Mouse (Mus musculus): Measurements from ENCODE around the gene Psmb10. TPM values are rescaled to one million over a fixed set of nuclear protein-coding genes. Genes with fewer than 3 reads are reported as not detected.

Gene Psmb10
- polyA plus RNA-seq, 2 experiments, result 31.8 to 38.8 TPM

DNA sequence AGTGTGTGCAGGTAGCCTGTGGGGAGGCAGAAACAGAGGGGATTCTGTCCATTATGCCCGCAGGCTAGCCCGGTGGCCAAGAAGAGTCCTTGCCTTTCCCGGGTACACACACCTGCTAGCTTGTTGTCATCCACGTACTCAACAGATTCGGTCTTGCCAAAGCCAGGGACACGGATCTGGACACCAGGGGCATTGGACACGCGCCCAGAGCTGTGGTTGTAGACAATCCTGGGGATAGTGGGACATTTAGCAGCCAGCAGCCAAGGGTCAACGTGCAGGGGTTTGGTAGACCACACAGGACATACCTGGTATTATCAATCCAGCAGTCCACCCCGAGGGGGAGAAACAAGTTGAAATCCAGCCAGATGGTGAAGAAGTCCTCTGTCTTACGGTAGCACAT, 3.8 kb upstream of the Psmb10 start:
- H3K4me2 ChIP-seq (replicated peaks; ENCODE audit: low read depth, low read length, severe bottlenecking), result no peak overlapping the region
- no peaks in the 10 kb centered on the region for H3K27me3 ChIP-seq (ENCODE audit: control insufficient read depth, insufficient read depth, low read length)
- H3K27ac ChIP-seq (replicated peaks; ENCODE audit: low read depth, low read length), result no peak overlapping the region
- peaks cover 7% of the 10 kb centered on the region for H3K4me1 ChIP-seq (ENCODE audit: control insufficient read depth, insufficient read depth, low read length)
- H3K9me3 ChIP-seq (ENCODE audit: control insufficient read depth, low read length), result no peaks in the 10 kb centered on the region
- H3K4me3 ChIP-seq (replicated peaks; ENCODE audit: low read length), result no peak overlapping the region
- DNase-seq (ENCODE audit: low spot score) (no peak), ATAC-seq (ENCODE audit: low FRiP score, low read depth) (no peak)
- no peak overlapping the region for H3K9ac ChIP-seq (ENCODE audit: low read depth, low read length, severe bottlenecking)
- peaks cover 72% of the 10 kb centered on the region for H3K36me3 ChIP-seq (ENCODE audit: control insufficient read depth, insufficient read depth, low read length)
- WGBS, result 91% methylated on average over 11 of the region's 11 CpGs
- no peak for TF ChIP-seq POLR2A (IDR thresholded peaks at IDR 0.05; ENCODE audit: borderline replicate concordance, extremely low read depth, insufficient read depth, insufficient read length)

DNA sequence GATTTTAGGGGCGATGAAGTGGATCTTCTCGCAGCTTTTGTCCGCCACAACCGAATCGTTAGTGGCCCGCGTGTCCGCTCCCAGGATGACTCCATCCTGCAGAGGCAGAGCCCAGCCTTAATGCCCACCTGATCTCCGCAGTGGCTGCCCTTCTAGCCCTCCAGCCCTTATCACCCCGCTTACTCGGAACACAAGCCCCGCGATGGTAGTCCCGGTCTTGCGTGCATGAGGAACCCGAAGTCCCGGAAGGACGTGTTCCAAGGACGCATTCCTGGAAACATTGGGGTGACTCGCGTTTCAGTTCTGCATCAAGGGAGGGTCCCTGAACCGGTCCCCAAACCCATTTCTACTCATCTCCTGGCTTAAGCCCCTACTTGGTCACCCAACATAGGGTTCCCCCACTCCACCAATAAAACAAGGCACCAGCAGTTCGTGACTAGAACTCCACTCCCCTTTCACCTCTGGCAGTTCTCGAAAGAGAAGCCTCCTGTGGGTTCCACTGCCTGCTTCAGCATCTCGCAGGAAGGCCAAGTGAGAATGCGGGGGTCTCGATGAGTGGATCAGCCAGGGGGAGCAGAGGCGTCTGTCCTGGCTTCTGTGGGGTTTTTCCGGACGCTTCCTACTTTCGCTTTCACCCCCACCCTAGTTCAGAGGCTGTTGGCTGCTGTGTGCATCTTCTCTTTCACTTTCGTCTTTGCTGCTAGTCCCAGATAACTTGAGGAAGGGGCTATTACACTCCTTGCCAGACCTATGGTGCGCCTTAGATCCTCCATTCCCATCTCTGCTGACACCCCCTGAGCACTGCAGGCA, 543 bp downstream of the Psmb10 start:
- Histone ChIP-seq H3K36me3 (ENCODE audit: control insufficient read depth, insufficient read depth, low read length) (peaks cover 40% of the 10 kb centered on the region), H3K9ac (ENCODE audit: low read depth, low read length, severe bottlenecking) (peak overlapping the region; percentile 72), H3K27ac (replicated peaks; ENCODE audit: low read depth, low read length) (peak overlapping the region; percentile 70), H3K27me3 (ENCODE audit: control insufficient read depth, insufficient read depth, low read length) (no peaks in the 10 kb centered on the region), H3K4me3 (replicated peaks; ENCODE audit: low read length) (peak overlapping the region; percentile 76), H3K4me2 (replicated peaks; ENCODE audit: low read depth, low read length, severe bottlenecking) (peak overlapping the region; percentile 86), H3K9me3 (ENCODE audit: control insufficient read depth, low read length) (no peaks in the 10 kb centered on the region), H3K4me1 (ENCODE audit: control insufficient read depth, insufficient read depth, low read length) (peaks cover 16% of the 10 kb centered on the region)
- DNase-seq (ENCODE audit: low spot score), result no peak
- TF ChIP-seq POLR2A (IDR thresholded peaks at IDR 0.05; ENCODE audit: borderline replicate concordance, extremely low read depth, insufficient read depth, insufficient read length), result no peak
- WGBS, result 2% methylated on average over 33 of the region's 33 CpGs
- peak; percentile 6; the same call in 1 of the 2 replicates for ATAC-seq (ENCODE audit: low FRiP score, low read depth)

DNA sequence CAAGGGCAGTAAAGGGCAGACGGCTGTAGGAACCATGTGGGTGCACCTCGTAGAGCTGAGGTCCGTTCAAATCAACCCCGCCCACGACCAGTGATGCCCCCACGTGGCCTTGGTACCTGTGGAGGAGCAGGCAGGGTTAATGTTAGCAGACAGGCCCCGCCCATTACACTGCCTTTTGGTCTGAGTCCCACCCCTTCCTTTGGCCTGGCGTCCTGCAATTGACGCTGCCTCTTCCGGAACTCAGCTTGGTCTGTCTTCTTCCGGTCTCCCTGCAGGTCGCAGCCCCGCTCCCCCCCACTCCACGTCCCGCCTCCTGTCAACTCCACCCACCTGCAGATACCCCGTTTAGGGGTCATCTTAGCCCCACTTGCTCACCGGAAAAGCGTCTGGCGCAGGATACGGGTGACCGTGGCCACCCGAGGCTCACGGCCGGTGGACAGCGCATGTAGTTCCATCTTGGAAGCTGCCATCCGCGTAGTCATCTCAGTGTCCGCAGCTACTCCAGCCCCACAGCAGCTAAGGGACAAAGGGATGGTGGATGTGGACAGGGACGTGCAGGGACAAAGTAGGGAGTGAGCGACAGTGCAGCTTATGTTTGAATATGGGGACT, 1.3 kb downstream of the Psmb10 start:
- peak overlapping the region; percentile 86 for H3K4me2 ChIP-seq (replicated peaks; ENCODE audit: low read depth, low read length, severe bottlenecking)
- peaks cover 16% of the 10 kb centered on the region for H3K4me1 ChIP-seq (ENCODE audit: control insufficient read depth, insufficient read depth, low read length)
- no peaks in the 10 kb centered on the region for H3K27me3 ChIP-seq (ENCODE audit: control insufficient read depth, insufficient read depth, low read length)
- peak; percentile 57; the same call in 1 of the 2 replicates for TF ChIP-seq POLR2A (IDR thresholded peaks at IDR 0.05; ENCODE audit: borderline replicate concordance, extremely low read depth, insufficient read depth, insufficient read length)
- peak overlapping the region; percentile 76 for H3K4me3 ChIP-seq (replicated peaks; ENCODE audit: low read length)
- no peaks in the 10 kb centered on the region for H3K9me3 ChIP-seq (ENCODE audit: control insufficient read depth, low read length)
- H3K36me3 ChIP-seq (ENCODE audit: control insufficient read depth, insufficient read depth, low read length), result peaks cover 40% of the 10 kb centered on the region
- H3K9ac ChIP-seq (ENCODE audit: low read depth, low read length, severe bottlenecking), result peak overlapping the region; percentile 72
- H3K27ac ChIP-seq (replicated peaks; ENCODE audit: low read depth, low read length), result peak overlapping the region; percentile 74
- under 1% methylated on average over 29 of the region's 30 CpGs for WGBS
- ATAC-seq (ENCODE audit: low FRiP score, low read depth), result peak; percentile 90
- DNase-seq (ENCODE audit: low spot score), result peak; percentile 94

DNA sequence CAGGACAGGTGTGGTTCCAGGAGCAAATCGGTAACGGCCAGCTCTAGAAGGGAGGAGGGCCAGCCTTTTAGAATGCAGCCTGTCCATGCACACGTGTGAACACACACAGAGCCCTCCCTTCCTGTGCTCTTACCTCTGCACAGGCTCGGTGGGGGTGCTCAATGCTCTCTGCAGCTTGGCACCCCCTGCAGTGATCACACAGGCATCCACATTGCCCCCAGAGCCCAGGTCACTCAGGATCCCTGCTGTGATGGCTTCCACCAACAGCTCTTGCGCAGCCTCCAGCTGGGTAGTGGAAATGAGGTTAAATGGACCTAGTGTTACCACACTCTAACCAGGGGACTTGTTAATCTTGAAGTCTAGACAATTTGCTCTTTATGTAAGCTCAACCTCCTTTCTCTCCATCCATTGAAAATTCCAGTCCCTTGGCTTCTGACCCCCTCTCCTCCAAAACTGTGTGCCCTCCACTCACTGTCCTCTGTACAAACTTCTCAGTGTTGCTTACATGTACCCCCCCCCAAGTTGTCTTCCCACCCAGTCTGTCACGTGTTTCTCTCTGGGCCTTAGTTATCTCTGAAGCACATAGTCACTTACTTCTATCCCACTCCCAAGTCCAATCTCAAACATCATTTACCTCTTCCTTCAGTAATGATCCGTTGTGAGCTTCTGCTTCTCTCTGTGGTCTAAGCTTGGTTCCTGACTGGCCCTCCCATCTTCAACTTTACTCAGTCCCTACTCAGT, 2.2 kb downstream of the Psmb10 start:
- H3K27ac ChIP-seq (replicated peaks; ENCODE audit: low read depth, low read length), result peak overlapping the region; percentile 74
- H3K4me2 ChIP-seq (replicated peaks; ENCODE audit: low read depth, low read length, severe bottlenecking), result peak overlapping the region; percentile 86
- ATAC-seq (ENCODE audit: low FRiP score, low read depth) (no peak), DNase-seq (ENCODE audit: low spot score) (no peak)
- no peak for TF ChIP-seq POLR2A (IDR thresholded peaks at IDR 0.05; ENCODE audit: borderline replicate concordance, extremely low read depth, insufficient read depth, insufficient read length)
- no peaks in the 10 kb centered on the region for H3K9me3 ChIP-seq (ENCODE audit: control insufficient read depth, low read length)
- peaks cover 39% of the 10 kb centered on the region for H3K36me3 ChIP-seq (ENCODE audit: control insufficient read depth, insufficient read depth, low read length)
- no peaks in the 10 kb centered on the region for H3K27me3 ChIP-seq (ENCODE audit: control insufficient read depth, insufficient read depth, low read length)
- H3K4me3 ChIP-seq (replicated peaks; ENCODE audit: low read length), result peak overlapping the region; percentile 76
- peak overlapping the region; percentile 72 for H3K9ac ChIP-seq (ENCODE audit: low read depth, low read length, severe bottlenecking)
- 26% methylated on average over 7 of the region's 7 CpGs for WGBS
- peaks cover 16% of the 10 kb centered on the region for H3K4me1 ChIP-seq (ENCODE audit: control insufficient read depth, insufficient read depth, low read length)

DNA sequence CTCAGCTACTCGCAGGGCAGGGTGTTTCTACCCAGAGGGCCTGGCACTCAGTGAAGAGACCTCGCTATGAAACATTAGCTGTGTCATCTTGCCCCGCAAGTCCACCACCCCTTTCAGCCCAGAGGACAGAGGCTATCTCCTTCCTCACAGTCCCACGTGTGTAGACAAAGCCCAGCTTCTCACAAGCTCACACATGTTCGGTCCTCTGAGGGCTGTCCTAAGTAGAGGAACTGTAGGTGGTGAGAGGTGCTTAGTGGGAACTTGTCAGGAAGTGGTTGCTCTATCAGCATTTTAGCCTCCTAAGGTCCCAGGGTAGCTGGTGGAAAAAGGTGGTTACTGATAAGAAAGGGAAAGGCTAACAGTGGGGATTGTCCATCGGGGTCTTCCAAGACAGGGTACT, 3.1 kb downstream of the Psmb10 start:
- WGBS, result 82% methylated on average over 6 of the region's 6 CpGs
- no peak overlapping the region for H3K27ac ChIP-seq (replicated peaks; ENCODE audit: low read depth, low read length)

More for the DNA sequence above, 3.1 kb downstream of the Psmb10 start:
- H3K27me3 ChIP-seq (ENCODE audit: control insufficient read depth, insufficient read depth, low read length), result no peaks in the 10 kb centered on the region
- ATAC-seq (ENCODE audit: low FRiP score, low read depth), result no peak
- H3K9me3 ChIP-seq (ENCODE audit: control insufficient read depth, low read length), result no peaks in the 10 kb centered on the region
- H3K4me2 ChIP-seq (replicated peaks; ENCODE audit: low read depth, low read length, severe bottlenecking), result no peak overlapping the region
- H3K36me3 ChIP-seq (ENCODE audit: control insufficient read depth, insufficient read depth, low read length), result peaks cover 46% of the 10 kb centered on the region
- DNase-seq (ENCODE audit: low spot score), result no peak
- H3K4me1 ChIP-seq (ENCODE audit: control insufficient read depth, insufficient read depth, low read length), result peaks cover 16% of the 10 kb centered on the region
- TF ChIP-seq POLR2A (IDR thresholded peaks at IDR 0.05; ENCODE audit: borderline replicate concordance, extremely low read depth, insufficient read depth, insufficient read length), result no peak
- no peak overlapping the region for H3K4me3 ChIP-seq (replicated peaks; ENCODE audit: low read length)
- no peak overlapping the region for H3K9ac ChIP-seq (ENCODE audit: low read depth, low read length, severe bottlenecking)
